Mouse (Mus musculus): Measurements from ENCODE around the gene Ap1m2.

DNA sequence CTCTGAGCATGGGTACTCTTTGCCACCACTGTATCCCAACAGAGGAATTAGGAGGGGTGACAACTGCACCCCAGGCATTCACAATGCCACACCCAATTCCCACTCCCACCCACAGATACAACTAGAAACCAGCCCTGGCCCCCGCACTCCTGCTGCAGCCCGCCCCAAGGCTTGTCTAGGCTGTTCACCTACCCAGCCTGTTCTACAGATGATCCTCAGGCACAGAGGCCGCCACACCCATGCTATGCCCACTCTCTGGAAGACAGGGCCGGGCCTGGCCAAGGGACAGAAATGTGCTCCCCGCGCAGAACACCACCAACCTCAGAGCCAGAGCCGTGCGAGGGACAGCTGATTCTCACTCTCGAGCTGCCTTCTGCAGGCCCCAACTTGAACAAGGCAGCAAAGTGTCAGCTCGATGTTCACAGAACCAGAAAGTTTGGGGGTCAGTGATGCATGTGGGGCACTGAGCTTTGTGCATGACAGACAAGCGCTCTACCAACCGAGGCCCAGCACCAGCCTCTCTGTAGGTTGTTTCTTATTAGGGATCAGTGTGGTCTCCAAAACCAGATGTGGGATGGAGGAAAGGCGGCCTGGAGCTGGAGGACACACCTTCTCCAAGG is 60.9 kb downstream of the Ap1m2 start:
- TF ChIP-seq MAFK (IDR thresholded peaks at IDR 0.05; ENCODE audit: insufficient read depth, low read depth, low read length): no peak
- no peak for TF ChIP-seq CHD2 (IDR thresholded peaks at IDR 0.05; ENCODE audit: low read depth, low read length)
- TF ChIP-seq ZNF384 (IDR thresholded peaks at IDR 0.05; ENCODE audit: low read depth, low read length): no peak
